Mouse (Mus musculus): Measurements from ENCODE around the gene 2410004P03Rik. TPM values are rescaled to one million over a fixed set of nuclear protein-coding genes. Genes with fewer than 3 reads are reported as not detected.

Gene 2410004P03Rik
- total RNA-seq, 2 experiments from 2014 or later, result 0.77 to 0.95 TPM

- no peak for DNase-seq (ENCODE audit: extremely low spot score in 1 of 2, low spot score in 2 of 2)
- intact Hi-C loops (cut with DNase I), result no loop called here
These were observed 44.7 kb downstream of the 2410004P03Rik start for GRCm38 (mm10) chr12:16966811-16967210.

- DNase-seq (ENCODE audit: extremely low spot score in 1 of 2, low spot score in 2 of 2), result no peak
- intact Hi-C loops (cut with DNase I), result loop anchor here (5.0 kb wide), 1 partner anchor 151 kb away; the partner anchor contains the start of gene E2f6
These were observed 48.2 kb downstream of the 2410004P03Rik start for GRCm38 (mm10) chr12:16963354-16963753.

- no peak for DNase-seq (ENCODE audit: extremely low spot score in 1 of 2, low spot score in 2 of 2)
- intact Hi-C loops (cut with DNase I), result no loop called here
These were observed 52.7 kb downstream of the 2410004P03Rik start for GRCm38 (mm10) chr12:16958851-16959250.

Other genes with a start within 250 kb of the 2410004P03Rik start
- gene Greb1, start 210.8 kb downstream of the 2410004P03Rik start, total RNA-seq (2021), result 1 to 10 TPM in 1 of 2 experiments, under 1 TPM in 1; 0.41 to 1.2 TPM
- 10 to 100 TPM; 22.0 to 22.8 TPM for gene E2f6, start 200.8 kb downstream of the 2410004P03Rik start, total RNA-seq (2021)
- gene Rock2, start 116.8 kb downstream of the 2410004P03Rik start, total RNA-seq (2021), result 10 to 100 TPM; 67.8 to 71.2 TPM
- 1 to 10 TPM; 1.8 to 2.0 TPM for gene Pqlc3, start 11.3 kb downstream of the 2410004P03Rik start, total RNA-seq (2021)
- 100 to 1,000 TPM in 1 of 2 experiments, 10 to 100 TPM in 1; 93.6 to 105 TPM for gene Kcnf1, start 165.2 kb upstream of the 2410004P03Rik start, total RNA-seq (2021)